Mouse (Mus musculus) midbrain, embryonic 12.5 days (tissue): ENCODE data around the gene B830017H08Rik. TPM values are rescaled to one million over a fixed set of nuclear protein-coding genes. Genes with fewer than 3 reads are reported as not detected.

ENCODE experiments used
- ATAC-seq: fragments of 200-750 bp; cut with Nextera tagmentation; 2 replicates; pipeline ENCODE4 v1.8.0; 2017; ENCODE audit warnings: low read depth, moderate TSS enrichment, moderate library complexity; ENCODE audit not compliant: low FRiP score
- H3K27ac ChIP-seq: fragments of 300-500 bp; sonication (generic); replicated peaks from 2 replicates; pipeline ENCODE4 v1.5.1; 2016; ENCODE audit warnings: mild to moderate bottlenecking
- H3K27me3 ChIP-seq: fragments of 300-500 bp; sonication (generic); 2 replicates; pipeline ENCODE4 v1.6.1; 2016; ENCODE audit warnings: mild to moderate bottlenecking
- H3K36me3 ChIP-seq: fragments of 300-500 bp; sonication (generic); 2 replicates; pipeline ENCODE4 v1.6.1; 2016
- H3K4me1 ChIP-seq: fragments of 300-500 bp; sonication (generic); 2 replicates; pipeline ENCODE4 v1.6.1; 2016
- H3K4me2 ChIP-seq: fragments of 300-500 bp; sonication (generic); replicated peaks from 2 replicates; pipeline ENCODE4 v1.6.1; 2016; ENCODE audit warnings: mild to moderate bottlenecking, moderate library complexity
- H3K4me3 ChIP-seq: fragments of 300-500 bp; sonication (generic); 2 replicates; pipeline ENCODE4 v1.5.1; 2016; ENCODE audit warnings: mild to moderate bottlenecking
- H3K9ac ChIP-seq: fragments of 300-500 bp; sonication (generic); replicated peaks from 2 replicates; pipeline ENCODE4 v1.6.1; 2016; ENCODE audit warnings: mild to moderate bottlenecking, moderate library complexity
- H3K9me3 ChIP-seq: fragments of 300-500 bp; sonication (generic); 2 replicates; pipeline ENCODE4 v1.6.1; 2016; ENCODE audit warnings: mild to moderate bottlenecking
- WGBS: fragments of 180-500 bp; shearing (Covaris S2); methylation state at CpG from one replicate; pipeline ENCODE4 v1.1.7; 2016; 5-methylcytosine and 5-hydroxymethylcytosine counted together
- polyA plus RNA-seq: library from polyadenylated mRNA; unstranded; fragments of >200 nt; fragmentation: Nextera tagmentation; extraction: Ambion mirVana; gene quantifications from 2 replicates; pipeline ENCODE4 v1.2.1, GENCODE M21; 2016

Gene B830017H08Rik
- polyA plus RNA-seq, 1 experiment from 2014 or later: 0.55 TPM

GRCm38 (mm10) chr16:17838051-17838450 is 5.1 kb downstream of the B830017H08Rik start, which contains the start of gene Car15:
Gene Car15 (minus strand): TSS chr16:17838364.
- no peak for ATAC-seq

GRCm38 (mm10) chr16:17839976-17840375 is 7.1 kb downstream of the B830017H08Rik start:
- Histone ChIP-seq H3K27ac (no peak overlapping the region), H3K4me2 (no peak overlapping the region), H3K36me3 (peaks cover 55% of the 10 kb centered on the region), H3K4me1 (no peaks in the 10 kb centered on the region), H3K27me3 (peaks cover 32% of the 10 kb centered on the region), H3K4me3 (no peak overlapping the region), H3K9ac (no peak overlapping the region), H3K9me3 (no peaks in the 10 kb centered on the region)
- 88% methylated on average over 4 of the region's 4 CpGs for WGBS
- ATAC-seq: no peak

More at GRCm38 (mm10) chr16:17838051-17838450, 5.1 kb downstream of the B830017H08Rik start, which contains the start of gene Car15:
- Histone ChIP-seq H3K27me3 (peaks cover 51% of the 10 kb centered on the region), H3K4me2 (no peak within 1 kb of the TSS), H3K9ac (no peak within 1 kb of the TSS), H3K4me3 (no peak within 1 kb of the TSS), H3K4me1 (peaks cover 7% of the 10 kb centered on the region), H3K36me3 (peaks cover 36% of the 10 kb centered on the region), H3K9me3 (no peaks in the 10 kb centered on the region), H3K27ac (no peak within 1 kb of the TSS)
- 82% methylated on average over 6 of the region's 6 CpGs for WGBS

GRCm38 (mm10) chr16:17842437-17842836 is 9.5 kb downstream of the B830017H08Rik start:
- H3K4me2 ChIP-seq: no peak overlapping the region
- no peak overlapping the region for H3K9ac ChIP-seq
- H3K36me3 ChIP-seq: peaks cover 80% of the 10 kb centered on the region
- no peaks in the 10 kb centered on the region for H3K9me3 ChIP-seq
- H3K27ac ChIP-seq: no peak overlapping the region
- no peaks in the 10 kb centered on the region for H3K4me1 ChIP-seq
- H3K4me3 ChIP-seq: no peak overlapping the region
- 95% methylated on average over 7 of the region's 7 CpGs for WGBS
- no peak for ATAC-seq
- H3K27me3 ChIP-seq: 0 out of 2 replicates have a peak, but pooled peaks cover 7% of the 10 kb centered on the region

- ATAC-seq: no peak
- 92% methylated on average over 10 of the region's 10 CpGs for WGBS
Observed at GRCm38 (mm10) chr16:17843701-17844365, 10.9 kb downstream of the B830017H08Rik start.

GRCm38 (mm10) chr16:17848431-17848830 is 15.5 kb downstream of the B830017H08Rik start:
- Histone ChIP-seq H3K4me2 (no peak overlapping the region), H3K27ac (0 out of 2 replicates have a peak overlapping the region, but pooled peaks have one; percentile 40), H3K9ac (no peak overlapping the region), H3K9me3 (no peaks in the 10 kb centered on the region), H3K27me3 (no peaks in the 10 kb centered on the region), H3K36me3 (peaks cover 91% of the 10 kb centered on the region), H3K4me3 (no peak overlapping the region), H3K4me1 (no peaks in the 10 kb centered on the region)
- ATAC-seq: no peak
- WGBS: 96% methylated on average over 6 of the region's 6 CpGs

More at GRCm38 (mm10) chr16:17843701-17844365, 10.9 kb downstream of the B830017H08Rik start:
- no peaks in the 10 kb centered on the region for H3K9me3 ChIP-seq
- no peak overlapping the region for H3K4me2 ChIP-seq
- no peak overlapping the region for H3K9ac ChIP-seq
- no peaks in the 10 kb centered on the region for H3K4me1 ChIP-seq
- H3K4me3 ChIP-seq: no peak overlapping the region
- H3K27ac ChIP-seq: no peak overlapping the region
- H3K27me3 ChIP-seq: no peaks in the 10 kb centered on the region
- H3K36me3 ChIP-seq: peaks cover 91% of the 10 kb centered on the region

GRCm38 (mm10) chr16:17848928-17849327 is 16.0 kb downstream of the B830017H08Rik start:
- Histone ChIP-seq H3K9me3 (no peaks in the 10 kb centered on the region), H3K27ac (peak overlapping the region; percentile 40; the same call in 1 of the 2 replicates), H3K36me3 (peaks cover 89% of the 10 kb centered on the region), H3K9ac (no peak overlapping the region), H3K4me1 (no peaks in the 10 kb centered on the region), H3K4me3 (no peak overlapping the region), H3K4me2 (no peak overlapping the region), H3K27me3 (no peaks in the 10 kb centered on the region)
- no peak for ATAC-seq
- WGBS: 36% methylated on average over 1 of the region's 1 CpGs

GRCm38 (mm10) chr16:17849486-17849885 is 16.6 kb downstream of the B830017H08Rik start:
- ATAC-seq: no peak
- WGBS: 93% methylated on average over 6 of the region's 6 CpGs
- H3K4me3 ChIP-seq: no peak overlapping the region
- H3K9me3 ChIP-seq: no peaks in the 10 kb centered on the region
- H3K9ac ChIP-seq: no peak overlapping the region
- no peak overlapping the region for H3K4me2 ChIP-seq
- H3K4me1 ChIP-seq: no peaks in the 10 kb centered on the region
- H3K27me3 ChIP-seq: no peaks in the 10 kb centered on the region
- no peak overlapping the region for H3K27ac ChIP-seq
- peaks cover 89% of the 10 kb centered on the region for H3K36me3 ChIP-seq

GRCm38 (mm10) chr16:17851331-17851730 is 18.4 kb downstream of the B830017H08Rik start:
- Histone ChIP-seq H3K36me3 (peaks cover 87% of the 10 kb centered on the region), H3K27ac (no peak overlapping the region), H3K9ac (no peak overlapping the region), H3K4me2 (no peak overlapping the region), H3K9me3 (no peaks in the 10 kb centered on the region), H3K27me3 (no peaks in the 10 kb centered on the region), H3K4me3 (no peak overlapping the region), H3K4me1 (no peaks in the 10 kb centered on the region)
- WGBS: 93% methylated on average over 5 of the region's 5 CpGs
- no peak for ATAC-seq

GRCm38 (mm10) chr16:17851860-17852259 is 18.9 kb downstream of the B830017H08Rik start:
- no peak overlapping the region for H3K9ac ChIP-seq
- 97% methylated on average over 1 of the region's 1 CpGs for WGBS
- H3K9me3 ChIP-seq: no peaks in the 10 kb centered on the region
- H3K36me3 ChIP-seq: peaks cover 87% of the 10 kb centered on the region
- no peaks in the 10 kb centered on the region for H3K4me1 ChIP-seq
- no peak overlapping the region for H3K4me2 ChIP-seq
- no peak overlapping the region for H3K4me3 ChIP-seq
- H3K27ac ChIP-seq: no peak overlapping the region
- ATAC-seq: no peak
- H3K27me3 ChIP-seq: no peaks in the 10 kb centered on the region

GRCm38 (mm10) chr16:17853263-17853662 is 20.3 kb downstream of the B830017H08Rik start:
- Histone ChIP-seq H3K9ac (no peak overlapping the region), H3K9me3 (no peaks in the 10 kb centered on the region), H3K4me2 (no peak overlapping the region), H3K27ac (no peak overlapping the region), H3K27me3 (no peaks in the 10 kb centered on the region), H3K4me3 (no peak overlapping the region), H3K36me3 (peaks cover 90% of the 10 kb centered on the region), H3K4me1 (no peaks in the 10 kb centered on the region)
- no peak for ATAC-seq
- WGBS: 91% methylated on average over 2 of the region's 2 CpGs

GRCm38 (mm10) chr16:17857157-17857556 is 24.2 kb downstream of the B830017H08Rik start:
- no peak overlapping the region for H3K4me2 ChIP-seq

GRCm38 (mm10) chr16:17858592-17858991 is 25.7 kb downstream of the B830017H08Rik start:
- Histone ChIP-seq H3K4me3 (no peak overlapping the region), H3K4me2 (no peak overlapping the region), H3K9me3 (no peaks in the 10 kb centered on the region), H3K4me1 (peaks cover 10% of the 10 kb centered on the region; the same call in 1 of the 2 replicates), H3K9ac (no peak overlapping the region), H3K27ac (no peak overlapping the region), H3K27me3 (no peaks in the 10 kb centered on the region), H3K36me3 (peaks cover 66% of the 10 kb centered on the region)
- ATAC-seq: no peak

More at GRCm38 (mm10) chr16:17857157-17857556, 24.2 kb downstream of the B830017H08Rik start:
- ATAC-seq: no peak
- H3K9ac ChIP-seq: no peak overlapping the region
- peaks cover 78% of the 10 kb centered on the region for H3K36me3 ChIP-seq
- H3K27me3 ChIP-seq: no peaks in the 10 kb centered on the region
- H3K4me1 ChIP-seq: peaks cover 4% of the 10 kb centered on the region; the same call in 1 of the 2 replicates
- H3K9me3 ChIP-seq: no peaks in the 10 kb centered on the region
- no peak overlapping the region for H3K4me3 ChIP-seq
- H3K27ac ChIP-seq: no peak overlapping the region
- WGBS: 85% methylated on average over 7 of the region's 7 CpGs
